Mouse (Mus musculus): ENCODE results near the gene Pacrg. TPM values are rescaled to one million over a fixed set of nuclear protein-coding genes. Genes with fewer than 3 reads are reported as not detected.

The Pacrg gene
- total and polyA plus RNA-seq, 2 experiments = not detected

DNA sequence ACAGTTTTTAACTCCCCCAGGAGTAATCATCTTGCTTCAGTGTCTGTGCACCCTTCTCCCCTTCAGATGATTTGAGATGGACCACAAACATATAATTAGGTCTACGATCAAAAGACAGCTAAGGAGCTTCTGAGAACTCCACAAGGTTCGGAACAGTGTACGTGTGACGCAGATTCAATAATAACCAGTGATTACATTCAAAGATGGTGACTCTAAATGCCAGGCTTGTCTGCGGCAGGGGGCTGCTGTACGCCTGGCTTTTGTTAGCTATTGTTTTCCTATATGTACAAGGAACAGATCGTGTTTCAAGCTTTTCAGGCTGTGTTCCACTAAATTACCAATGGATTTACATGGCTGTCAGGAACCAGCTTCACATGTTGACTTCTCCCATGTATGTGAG lies 264.8 kb downstream of the Pacrg start:
- Histone ChIP-seq H3K4me3 (ENCODE audit: insufficient read depth, low read depth, low read length) (no peak overlapping the region), H3K27ac (replicated peaks; ENCODE audit: insufficient read depth, low read depth, low read length) (no peak overlapping the region), H3K36me3 (ENCODE audit: control insufficient read depth, insufficient read depth, low read length) (no peaks in the 10 kb centered on the region), H3K9ac (ENCODE audit: low read depth, low read length) (no peak overlapping the region), H3K79me2 (ENCODE audit: control insufficient read depth, insufficient read depth, low read length) (no peaks in the 10 kb centered on the region), H3K4me1 (ENCODE audit: control insufficient read depth, insufficient read depth, low read length) (no peaks in the 10 kb centered on the region), H3K27me3 (ENCODE audit: control insufficient read depth, insufficient read depth, low read length) (no peaks in the 10 kb centered on the region)
- TF ChIP-seq CTCF (IDR thresholded peaks at IDR 0.05; ENCODE audit: low read depth, low read length) (no peak), POLR2A (IDR thresholded peaks at IDR 0.05; ENCODE audit: extremely low read depth, insufficient read depth, low read length) (no peak)
- WGBS = 90% methylated on average over 7 of the region's 7 CpGs
- no peak for DNase-seq (ENCODE audit: extremely low read depth, low read depth, low spot score)

DNA sequence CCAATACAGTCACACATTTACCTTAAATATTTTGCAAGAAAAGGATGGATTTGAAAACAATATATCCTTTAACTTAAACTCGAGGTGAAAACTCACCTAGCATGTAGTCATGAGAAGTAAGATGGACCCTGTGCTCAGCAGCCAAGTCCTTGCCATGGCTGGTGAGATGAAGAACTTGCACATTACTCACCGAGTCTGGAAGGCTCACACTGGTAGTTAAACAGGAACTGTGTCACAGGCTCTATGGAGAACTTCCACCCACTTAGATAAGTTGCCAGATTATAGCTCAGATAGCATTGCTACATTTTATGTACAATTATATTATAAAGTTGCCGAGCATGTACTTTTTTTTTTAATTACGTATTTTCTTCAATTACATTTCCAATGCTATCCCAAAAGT lies 267.7 kb downstream of the Pacrg start:
- Histone ChIP-seq H3K27me3 (ENCODE audit: control insufficient read depth, insufficient read depth, low read length) (no peaks in the 10 kb centered on the region), H3K9ac (ENCODE audit: low read depth, low read length) (no peak overlapping the region), H3K79me2 (ENCODE audit: control insufficient read depth, insufficient read depth, low read length) (no peaks in the 10 kb centered on the region), H3K4me3 (ENCODE audit: insufficient read depth, low read depth, low read length) (no peak overlapping the region), H3K27ac (replicated peaks; ENCODE audit: insufficient read depth, low read depth, low read length) (no peak overlapping the region), H3K36me3 (ENCODE audit: control insufficient read depth, insufficient read depth, low read length) (no peaks in the 10 kb centered on the region), H3K4me1 (ENCODE audit: control insufficient read depth, insufficient read depth, low read length) (no peaks in the 10 kb centered on the region)
- 84% methylated on average over 4 of the region's 4 CpGs for WGBS
- no peak for DNase-seq (ENCODE audit: extremely low read depth, low read depth, low spot score)
- TF ChIP-seq CTCF (IDR thresholded peaks at IDR 0.05; ENCODE audit: low read depth, low read length) (no peak), POLR2A (IDR thresholded peaks at IDR 0.05; ENCODE audit: extremely low read depth, insufficient read depth, low read length) (no peak)

- no peak for DNase-seq (ENCODE audit: extremely low read depth, low read depth, low spot score)
- H3K9ac ChIP-seq (ENCODE audit: low read depth, low read length) = no peak overlapping the region
- H3K4me3 ChIP-seq (ENCODE audit: insufficient read depth, low read depth, low read length) = no peak overlapping the region
- no peaks in the 10 kb centered on the region for H3K27me3 ChIP-seq (ENCODE audit: control insufficient read depth, insufficient read depth, low read length)
- no peaks in the 10 kb centered on the region for H3K36me3 ChIP-seq (ENCODE audit: control insufficient read depth, insufficient read depth, low read length)
- no peaks in the 10 kb centered on the region for H3K79me2 ChIP-seq (ENCODE audit: control insufficient read depth, insufficient read depth, low read length)
- WGBS = 88% methylated on average over 10 of the region's 10 CpGs
- TF ChIP-seq CTCF (IDR thresholded peaks at IDR 0.05; ENCODE audit: low read depth, low read length) (no peak), POLR2A (IDR thresholded peaks at IDR 0.05; ENCODE audit: extremely low read depth, insufficient read depth, low read length) (no peak)
- no peak overlapping the region for H3K27ac ChIP-seq (replicated peaks; ENCODE audit: insufficient read depth, low read depth, low read length)
- H3K4me1 ChIP-seq (ENCODE audit: control insufficient read depth, insufficient read depth, low read length) = no peaks in the 10 kb centered on the region
These were observed 270.8 kb downstream of the Pacrg start for GRCm38 (mm10) chr17:10569270-10569669.

GRCm38 (mm10) chr17:10567411-10567810 lies 272.7 kb downstream of the Pacrg start:
- Histone ChIP-seq H3K36me3 (ENCODE audit: control insufficient read depth, insufficient read depth, low read length) (no peaks in the 10 kb centered on the region), H3K79me2 (ENCODE audit: control insufficient read depth, insufficient read depth, low read length) (no peaks in the 10 kb centered on the region), H3K4me1 (ENCODE audit: control insufficient read depth, insufficient read depth, low read length) (no peaks in the 10 kb centered on the region), H3K27me3 (ENCODE audit: control insufficient read depth, insufficient read depth, low read length) (no peaks in the 10 kb centered on the region), H3K9ac (ENCODE audit: low read depth, low read length) (no peak overlapping the region), H3K4me3 (ENCODE audit: insufficient read depth, low read depth, low read length) (no peak overlapping the region), H3K27ac (replicated peaks; ENCODE audit: insufficient read depth, low read depth, low read length) (no peak overlapping the region)
- TF ChIP-seq CTCF (IDR thresholded peaks at IDR 0.05; ENCODE audit: low read depth, low read length) (no peak), POLR2A (IDR thresholded peaks at IDR 0.05; ENCODE audit: extremely low read depth, insufficient read depth, low read length) (no peak)
- 97% methylated on average over 3 of the region's 3 CpGs for WGBS
- DNase-seq (ENCODE audit: extremely low read depth, low read depth, low spot score) = no peak

DNA sequence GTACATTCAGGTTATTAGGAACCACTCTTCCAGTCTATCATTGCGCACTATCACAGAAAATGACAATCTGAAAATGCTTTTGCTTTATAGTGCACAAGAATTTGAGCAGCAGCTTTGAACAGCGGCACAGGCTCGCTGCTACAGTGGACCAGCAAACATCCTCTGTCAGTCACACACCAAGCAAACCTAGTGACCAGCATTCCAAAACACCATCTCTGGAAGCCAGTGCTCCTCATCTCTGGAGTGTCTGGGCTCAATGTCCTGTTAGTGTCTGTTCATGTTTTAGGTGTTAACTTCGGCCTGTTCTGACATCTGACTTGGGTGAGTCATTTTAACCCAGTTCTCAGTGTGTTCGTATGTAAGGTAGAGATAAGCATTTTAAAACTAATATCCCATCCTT lies 275.9 kb downstream of the Pacrg start:
- no peaks in the 10 kb centered on the region for H3K4me1 ChIP-seq (ENCODE audit: control insufficient read depth, insufficient read depth, low read length)
- H3K4me3 ChIP-seq (ENCODE audit: insufficient read depth, low read depth, low read length) = no peak overlapping the region
- WGBS = 93% methylated on average over 5 of the region's 5 CpGs
- no peak for DNase-seq (ENCODE audit: extremely low read depth, low read depth, low spot score)
- no peak for TF ChIP-seq POLR2A (IDR thresholded peaks at IDR 0.05; ENCODE audit: extremely low read depth, insufficient read depth, low read length)
- no peak for TF ChIP-seq CTCF (IDR thresholded peaks at IDR 0.05; ENCODE audit: low read depth, low read length)
- no peaks in the 10 kb centered on the region for H3K27me3 ChIP-seq (ENCODE audit: control insufficient read depth, insufficient read depth, low read length)
- no peaks in the 10 kb centered on the region for H3K79me2 ChIP-seq (ENCODE audit: control insufficient read depth, insufficient read depth, low read length)
- no peak overlapping the region for H3K27ac ChIP-seq (replicated peaks; ENCODE audit: insufficient read depth, low read depth, low read length)
- H3K36me3 ChIP-seq (ENCODE audit: control insufficient read depth, insufficient read depth, low read length) = no peaks in the 10 kb centered on the region
- no peak overlapping the region for H3K9ac ChIP-seq (ENCODE audit: low read depth, low read length)

- TF ChIP-seq CTCF (IDR thresholded peaks at IDR 0.05; ENCODE audit: low read depth, low read length) (no peak), POLR2A (IDR thresholded peaks at IDR 0.05; ENCODE audit: extremely low read depth, insufficient read depth, low read length) (no peak)
- Histone ChIP-seq H3K79me2 (ENCODE audit: control insufficient read depth, insufficient read depth, low read length) (no peaks in the 10 kb centered on the region), H3K4me1 (ENCODE audit: control insufficient read depth, insufficient read depth, low read length) (no peaks in the 10 kb centered on the region), H3K27me3 (ENCODE audit: control insufficient read depth, insufficient read depth, low read length) (no peaks in the 10 kb centered on the region), H3K27ac (replicated peaks; ENCODE audit: insufficient read depth, low read depth, low read length) (no peak overlapping the region), H3K9ac (ENCODE audit: low read depth, low read length) (no peak overlapping the region), H3K36me3 (ENCODE audit: control insufficient read depth, insufficient read depth, low read length) (no peaks in the 10 kb centered on the region), H3K4me3 (ENCODE audit: insufficient read depth, low read depth, low read length) (no peak overlapping the region)
- whole genome bisulfite sequencing = 93% methylated on average over 7 of the region's 7 CpGs
- no peak for DNase-seq (ENCODE audit: extremely low read depth, low read depth, low spot score)
These were observed 277.2 kb downstream of the Pacrg start for GRCm38 (mm10) chr17:10562871-10563270.

Data from liver, adult 2 months (tissue).